Mouse (Mus musculus) midbrain, embryonic 15.5 days (tissue): ENCODE results near the gene Fscn2. TPM values are rescaled to one million over a fixed set of nuclear protein-coding genes. Genes with fewer than 3 reads are reported as not detected.
A peak's percentile ranks its signal among the peaks of the same experiment; 100 is the strongest.

ENCODE experiments used
- ATAC-seq: fragments of 200-750 bp; cut with Nextera tagmentation; replicated peaks from 2 replicates; pipeline ENCODE4 v1.8.0; 2017; ENCODE audit warnings: moderate TSS enrichment
- H3K27ac ChIP-seq: fragments of 300-500 bp; sonication (generic); 2 replicates; pipeline ENCODE4 v1.5.1; 2015; ENCODE audit warnings: mild to moderate bottlenecking, inconsistent platforms
- H3K27me3 ChIP-seq: fragments of 300-500 bp; sonication (generic); replicated peaks from 2 replicates; pipeline ENCODE4 v1.6.1; 2015; ENCODE audit warnings: inconsistent platforms
- H3K36me3 ChIP-seq: fragments of 300-500 bp; sonication (generic); replicated peaks from 2 replicates; pipeline ENCODE4 v1.6.1; 2015; ENCODE audit warnings: inconsistent platforms
- H3K4me1 ChIP-seq: fragments of 300-500 bp; sonication (generic); 2 replicates; pipeline ENCODE4 v1.6.1; 2015; ENCODE audit warnings: inconsistent platforms
- H3K4me2 ChIP-seq: fragments of 300-500 bp; sonication (generic); 2 replicates; pipeline ENCODE4 v1.6.1; 2015; ENCODE audit warnings: inconsistent platforms, mild to moderate bottlenecking, moderate library complexity
- H3K4me3 ChIP-seq: fragments of 300-500 bp; sonication (generic); 2 replicates; pipeline ENCODE4 v1.5.1; 2015; ENCODE audit warnings: mild to moderate bottlenecking, inconsistent platforms
- H3K9ac ChIP-seq: fragments of 300-500 bp; sonication (generic); 2 replicates; pipeline ENCODE4 v1.6.1; 2015; ENCODE audit warnings: mild to moderate bottlenecking, inconsistent platforms
- H3K9me3 ChIP-seq: fragments of 300-500 bp; sonication (generic); 2 replicates; pipeline ENCODE4 v1.6.1; 2016; ENCODE audit warnings: inconsistent platforms
- WGBS: fragments of 180-500 bp; shearing (Covaris S2); methylation state at CpG from one replicate; pipeline ENCODE4 v1.1.7; 2015; ENCODE audit warnings: mixed read lengths; 5-methylcytosine and 5-hydroxymethylcytosine counted together
- polyA plus RNA-seq: library from polyadenylated mRNA; unstranded; fragments of >200 nt; fragmentation: Nextera tagmentation; extraction: Ambion mirVana; gene quantifications from 2 replicates; pipeline ENCODE4 v1.2.1, GENCODE M21; 2015

Gene Fscn2
- polyA plus RNA-seq, 1 experiment from 2014 or later, result 1.4 TPM

- ATAC-seq, result no peak
- Histone ChIP-seq H3K9me3 (no peaks in the 10 kb centered on the region), H3K4me2 (no peak overlapping the region), H3K27ac (no peak overlapping the region), H3K27me3 (no peaks in the 10 kb centered on the region), H3K9ac (no peak overlapping the region), H3K36me3 (peaks cover 38% of the 10 kb centered on the region), H3K4me3 (no peak overlapping the region), H3K4me1 (peaks cover 20% of the 10 kb centered on the region)
- 64% methylated on average over 13 of the region's 13 CpGs for WGBS
Observed at GRCm38 (mm10) chr11:120373025-120373424, 11.7 kb downstream of the Fscn2 start.

- H3K27me3 ChIP-seq, result no peaks in the 10 kb centered on the region
- H3K9ac ChIP-seq, result no peak overlapping the region; the same call in 1 of the 2 replicates
- WGBS, result 92% methylated on average over 23 of the region's 23 CpGs
- no peak for ATAC-seq
- H3K36me3 ChIP-seq, result peaks cover 38% of the 10 kb centered on the region
- peaks cover 23% of the 10 kb centered on the region for H3K4me1 ChIP-seq
- no peak overlapping the region for H3K27ac ChIP-seq
- H3K9me3 ChIP-seq, result no peaks in the 10 kb centered on the region
- H3K4me3 ChIP-seq, result no peak overlapping the region
- H3K4me2 ChIP-seq, result no peak overlapping the region
Observed at GRCm38 (mm10) chr11:120373820-120374586, 12.7 kb downstream of the Fscn2 start.

GRCm38 (mm10) chr11:120375324-120375723 lies 14.0 kb downstream of the Fscn2 start:
- no peaks in the 10 kb centered on the region for H3K27me3 ChIP-seq
- H3K9ac ChIP-seq, result no peak overlapping the region
- no peak overlapping the region for H3K4me3 ChIP-seq
- H3K9me3 ChIP-seq, result no peaks in the 10 kb centered on the region
- H3K36me3 ChIP-seq, result peaks cover 38% of the 10 kb centered on the region
- no peak overlapping the region for H3K4me2 ChIP-seq
- peaks cover 26% of the 10 kb centered on the region for H3K4me1 ChIP-seq
- no peak for ATAC-seq
- WGBS, result 96% methylated on average over 10 of the region's 10 CpGs
- H3K27ac ChIP-seq, result no peak overlapping the region

- 88% methylated on average over 17 of the region's 17 CpGs for WGBS
- H3K36me3 ChIP-seq, result peaks cover 46% of the 10 kb centered on the region
- no peaks in the 10 kb centered on the region for H3K9me3 ChIP-seq
- H3K9ac ChIP-seq, result 0 out of 2 replicates have a peak overlapping the region, but pooled peaks have one; percentile 77
- H3K27ac ChIP-seq, result no peak overlapping the region
- H3K4me1 ChIP-seq, result peaks cover 26% of the 10 kb centered on the region
- H3K27me3 ChIP-seq, result no peaks in the 10 kb centered on the region
- H3K4me2 ChIP-seq, result peak overlapping the region; percentile 76
- H3K4me3 ChIP-seq, result peak overlapping the region; percentile 81
- ATAC-seq, result no peak
Observed at GRCm38 (mm10) chr11:120376302-120377160, 15.2 kb downstream of the Fscn2 start.

- Histone ChIP-seq H3K4me1 (peaks cover 26% of the 10 kb centered on the region), H3K4me2 (peak overlapping the region; percentile 76), H3K9me3 (no peaks in the 10 kb centered on the region), H3K27ac (peak overlapping the region; percentile 82), H3K4me3 (peak overlapping the region; percentile 81), H3K36me3 (peaks cover 46% of the 10 kb centered on the region), H3K27me3 (no peaks in the 10 kb centered on the region), H3K9ac (peak overlapping the region; percentile 77)
- ATAC-seq, result no peak
- 68% methylated on average over 10 of the region's 10 CpGs for WGBS
Observed at GRCm38 (mm10) chr11:120377337-120377736, 16.0 kb downstream of the Fscn2 start.

- ATAC-seq, result peak; percentile 57
- Histone ChIP-seq H3K9ac (peak overlapping the region; percentile 77), H3K4me2 (peak overlapping the region; percentile 76), H3K27me3 (no peaks in the 10 kb centered on the region), H3K9me3 (no peaks in the 10 kb centered on the region), H3K36me3 (peaks cover 48% of the 10 kb centered on the region), H3K4me1 (peaks cover 26% of the 10 kb centered on the region), H3K4me3 (peak overlapping the region; percentile 81), H3K27ac (peak overlapping the region; percentile 82)
- 2% methylated on average over 40 of the region's 40 CpGs for WGBS
Observed at GRCm38 (mm10) chr11:120378031-120378610, 16.8 kb downstream of the Fscn2 start.

GRCm38 (mm10) chr11:120378611-120379540 lies 17.5 kb downstream of the Fscn2 start, which contains the start of gene Faap100:
Faap100 (minus strand) TSS chr11:120378764.
- peaks cover 43% of the 10 kb centered on the region for H3K36me3 ChIP-seq
- H3K9ac ChIP-seq, result peak within 1 kb of the TSS; percentile 77
- no peaks in the 10 kb centered on the region for H3K27me3 ChIP-seq
- H3K9me3 ChIP-seq, result no peaks in the 10 kb centered on the region
- H3K4me2 ChIP-seq, result peak within 1 kb of the TSS; percentile 76
- peak within 1 kb of the TSS; percentile 82 for H3K27ac ChIP-seq
- 10% methylated on average over 54 of the region's 54 CpGs for WGBS
- peaks cover 26% of the 10 kb centered on the region for H3K4me1 ChIP-seq
- peak; percentile 88 for ATAC-seq
- H3K4me3 ChIP-seq, result peak within 1 kb of the TSS; percentile 81

GRCm38 (mm10) chr11:120380271-120380670 lies 18.9 kb downstream of the Fscn2 start:
- no peak overlapping the region for H3K27ac ChIP-seq
- H3K36me3 ChIP-seq, result peaks cover 35% of the 10 kb centered on the region
- H3K9ac ChIP-seq, result no peak overlapping the region
- H3K4me2 ChIP-seq, result no peak overlapping the region
- 95% methylated on average over 3 of the region's 3 CpGs for WGBS
- no peaks in the 10 kb centered on the region for H3K9me3 ChIP-seq
- no peak for ATAC-seq
- no peaks in the 10 kb centered on the region for H3K27me3 ChIP-seq
- no peak overlapping the region for H3K4me3 ChIP-seq
- peaks cover 26% of the 10 kb centered on the region for H3K4me1 ChIP-seq

- Histone ChIP-seq H3K27me3 (no peaks in the 10 kb centered on the region), H3K27ac (no peak overlapping the region), H3K4me3 (no peak overlapping the region), H3K36me3 (peaks cover 38% of the 10 kb centered on the region), H3K4me1 (peaks cover 25% of the 10 kb centered on the region), H3K9ac (no peak overlapping the region), H3K9me3 (no peaks in the 10 kb centered on the region), H3K4me2 (no peak overlapping the region)
- 92% methylated on average over 4 of the region's 4 CpGs for WGBS
- no peak for ATAC-seq
Observed at GRCm38 (mm10) chr11:120381157-120381556, 19.8 kb downstream of the Fscn2 start.

GRCm38 (mm10) chr11:120382509-120382908 lies 21.2 kb downstream of the Fscn2 start:
- H3K36me3 ChIP-seq, result peaks cover 44% of the 10 kb centered on the region
- no peak overlapping the region for H3K9ac ChIP-seq
- H3K9me3 ChIP-seq, result no peaks in the 10 kb centered on the region
- peaks cover 11% of the 10 kb centered on the region for H3K4me1 ChIP-seq
- H3K27me3 ChIP-seq, result no peaks in the 10 kb centered on the region
- no peak overlapping the region for H3K4me2 ChIP-seq
- 93% methylated on average over 9 of the region's 9 CpGs for WGBS
- H3K4me3 ChIP-seq, result no peak overlapping the region
- no peak for ATAC-seq
- H3K27ac ChIP-seq, result no peak overlapping the region

GRCm38 (mm10) chr11:120386632-120387031 lies 25.3 kb downstream of the Fscn2 start:
- peaks cover 43% of the 10 kb centered on the region for H3K36me3 ChIP-seq
- H3K4me1 ChIP-seq, result no peaks in the 10 kb centered on the region
- ATAC-seq, result no peak
- H3K27ac ChIP-seq, result no peak overlapping the region
- WGBS, result 93% methylated on average over 6 of the region's 6 CpGs
- no peak overlapping the region for H3K4me3 ChIP-seq
- no peaks in the 10 kb centered on the region for H3K27me3 ChIP-seq
- no peak overlapping the region for H3K4me2 ChIP-seq
- no peaks in the 10 kb centered on the region for H3K9me3 ChIP-seq
- no peak overlapping the region for H3K9ac ChIP-seq
